Mouse (Mus musculus) ES-E14 (cell line): Measurements from ENCODE around the gene Fam189a1. TPM values are rescaled to one million over a fixed set of nuclear protein-coding genes. Genes with fewer than 3 reads are reported as not detected.

Experiments used
- DNase-seq: peaks from one replicate; pipeline ENCODE4 v3.0.0-alpha.2; 2013; ENCODE audit warnings: low read depth, low spot score
- H3K27ac ChIP-seq: 2 replicates; pipeline ENCODE4 v1.5.1; 2012; ENCODE audit warnings: low read depth, mild to moderate bottlenecking, low read length, moderate library complexity, mixed read lengths; ENCODE audit not compliant: poor library complexity, insufficient read depth, severe bottlenecking
- H3K36me3 ChIP-seq: 2 replicates; pipeline ENCODE4 v1.6.1; 2012; ENCODE audit warnings: mild to moderate bottlenecking, low read length, moderate library complexity, mixed read lengths; ENCODE audit not compliant: control insufficient read depth, poor library complexity, insufficient read depth, severe bottlenecking
- H3K4me1 ChIP-seq, 2 experiments: fragments of 150-350 bp in 1 of 2; sonication (generic) in 1 of 2; 2 replicates each; pipeline ENCODE4 v1.6.1; 2012; ENCODE audit warnings: low read length in 2 of 2, mild to moderate bottlenecking in 1 of 2, mixed read lengths in 1 of 2; ENCODE audit not compliant: control insufficient read depth in 2 of 2, insufficient read depth in 2 of 2, poor library complexity in 1 of 2
- H3K4me3 ChIP-seq, 2 experiments: fragments of 150-350 bp in 1 of 2; sonication (generic) in 1 of 2; 2 replicates each; pipeline ENCODE4 v1.5.1; 2012; ENCODE audit warnings: low read length in 2 of 2, low read depth in 1 of 2, mild to moderate bottlenecking in 1 of 2, mixed read lengths in 1 of 2; ENCODE audit not compliant: insufficient read depth in 1 of 2, poor library complexity in 1 of 2, severe bottlenecking in 1 of 2
- H3K9ac ChIP-seq: 2 replicates; pipeline ENCODE4 v1.6.1; 2012; ENCODE audit warnings: low read depth, mild to moderate bottlenecking, low read length, mixed read lengths; ENCODE audit not compliant: poor library complexity, insufficient read depth, severe bottlenecking
- H3K9me3 ChIP-seq: fragments of 150-350 bp; sonication (generic); 2 replicates; pipeline ENCODE4 v1.6.1; 2012; ENCODE audit warnings: low read depth, mild to moderate bottlenecking, low read length; ENCODE audit not compliant: control insufficient read depth, insufficient read depth
- CHD2 ChIP-seq: IDR thresholded peaks from 2 replicates; pipeline ENCODE4 v1.6.1; 2014; ENCODE audit warnings: mild to moderate bottlenecking, low read depth, low read length, inconsistent platforms
- HCFC1 ChIP-seq: IDR thresholded peaks from 2 replicates; pipeline ENCODE4 v1.6.1; 2012; ENCODE audit warnings: low read length, inconsistent platforms, borderline replicate concordance; ENCODE audit not compliant: insufficient read depth
- MAFK ChIP-seq: IDR thresholded peaks from 2 replicates; pipeline ENCODE4 v1.6.1; 2014; ENCODE audit warnings: mild to moderate bottlenecking, low read depth, low read length, inconsistent platforms; ENCODE audit not compliant: insufficient read depth
- ZC3H11A ChIP-seq: IDR thresholded peaks from 2 replicates; pipeline ENCODE4 v1.6.1; 2012; ENCODE audit warnings: low read depth, mild to moderate bottlenecking, inconsistent platforms, low read length, borderline replicate concordance
- ZNF384 ChIP-seq: IDR thresholded peaks from 2 replicates; pipeline ENCODE4 v1.6.1; 2012; ENCODE audit warnings: low read depth, low read length, inconsistent platforms
- in situ Hi-C, 2 experiments: fragments of 600-800 bp; cut with MboI; formaldehyde crosslinking; loops; one replicate each; pipeline ENCODE4 v1.15.1; 2025; ENCODE audit warnings: low sequenced_read_pairs in 2 of 2, inconsistent platforms in 1 of 2; ENCODE audit not compliant: unreplicated experiment in 2 of 2
- total RNA-seq: library from RNA; depleted of rRNA; stranded (reverse); fragments of 300-350 nt; gene quantifications from 2 replicates; pipeline ENCODE4 v1.2.3, GENCODE M21; 2012

Gene Fam189a1
- total RNA-seq, 1 experiment, result 0.67 TPM

- TF ChIP-seq CHD2 (no peak), ZNF384 (no peak), ZC3H11A (no peak), HCFC1 (no peak), MAFK (no peak)
- no peaks in the 10 kb centered on the region for H3K36me3 ChIP-seq
- no peak for DNase-seq
- H3K4me1 ChIP-seq, result peaks cover 0 to 8% of the 10 kb centered on the region in 2 experiments; a peak in 3 of 4 replicates
- no peak overlapping the region for H3K4me3 ChIP-seq
- no peak overlapping the region for H3K27ac ChIP-seq
- H3K9ac ChIP-seq, result no peak overlapping the region
- no peaks in the 10 kb centered on the region for H3K9me3 ChIP-seq
- in situ Hi-C loops, result no loop called here
Observed at GRCm38 (mm10) chr7:65056864-65057263, 99.5 kb downstream of the Fam189a1 start.

GRCm38 (mm10) chr7:65051986-65052385, 104.4 kb downstream of the Fam189a1 start:
- no peak for DNase-seq
- peaks cover 0 to 16% of the 10 kb centered on the region in 2 experiments; a peak in 2 of 4 replicates for H3K4me1 ChIP-seq
- H3K9ac ChIP-seq, result no peak overlapping the region
- in situ Hi-C loops, result no loop called here
- H3K9me3 ChIP-seq, result no peaks in the 10 kb centered on the region
- no peak overlapping the region for H3K27ac ChIP-seq
- no peaks in the 10 kb centered on the region for H3K36me3 ChIP-seq
- no peak overlapping the region for H3K4me3 ChIP-seq
- TF ChIP-seq CHD2, result no peak

GRCm38 (mm10) chr7:65049236-65049954, 107.0 kb downstream of the Fam189a1 start:
- no peak for TF ChIP-seq HCFC1
- no peak for TF ChIP-seq ZNF384
- TF ChIP-seq MAFK, result no peak
- TF ChIP-seq CHD2, result no peak
- peaks cover 0 to 13% of the 10 kb centered on the region in 2 experiments; a peak in 2 of 4 replicates for H3K4me1 ChIP-seq
- in situ Hi-C loops, result no loop called here
- no peak overlapping the region for H3K9ac ChIP-seq
- H3K27ac ChIP-seq, result no peak overlapping the region
- no peaks in the 10 kb centered on the region for H3K36me3 ChIP-seq
- no peak for DNase-seq
- no peaks in the 10 kb centered on the region for H3K9me3 ChIP-seq
- no peak overlapping the region for H3K4me3 ChIP-seq

DNA sequence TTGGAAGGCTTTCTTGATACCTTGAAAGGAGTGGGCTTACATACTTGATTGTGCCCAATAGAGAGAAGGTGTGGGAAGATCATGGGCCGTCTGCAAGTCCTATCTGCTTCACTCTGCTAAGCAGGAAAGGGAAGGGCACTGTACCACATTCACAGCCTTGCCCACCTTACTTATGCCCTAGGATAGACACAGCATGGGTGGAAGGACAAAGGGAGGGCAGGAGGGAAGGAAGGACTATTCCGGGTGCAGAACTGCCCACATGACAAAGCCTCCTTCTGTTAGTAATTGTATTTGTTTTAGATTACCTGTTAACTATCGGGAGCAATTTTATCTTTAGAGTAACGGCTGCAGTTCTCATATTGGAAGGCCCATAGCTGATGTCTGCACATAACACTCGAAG, 108.7 kb downstream of the Fam189a1 start:
- Histone ChIP-seq H3K4me1 (peaks cover 0 to 15% of the 10 kb centered on the region in 2 experiments; a peak in 1 of 4 replicates), H3K36me3 (no peaks in the 10 kb centered on the region), H3K9me3 (no peaks in the 10 kb centered on the region), H3K27ac (no peak overlapping the region), H3K4me3 (no peak overlapping the region; a peak in 1 of 4 replicates), H3K9ac (no peak overlapping the region)
- TF ChIP-seq ZNF384 (no peak), HCFC1 (no peak), MAFK (no peak), CHD2 (no peak), ZC3H11A (no peak)
- in situ Hi-C loops, result no loop called here
- no peak for DNase-seq

GRCm38 (mm10) chr7:65046690-65047089, 109.7 kb downstream of the Fam189a1 start:
- peaks cover 0 to 15% of the 10 kb centered on the region in 2 experiments; a peak in 1 of 4 replicates for H3K4me1 ChIP-seq
- H3K9ac ChIP-seq, result no peak overlapping the region
- H3K27ac ChIP-seq, result no peak overlapping the region
- H3K9me3 ChIP-seq, result no peaks in the 10 kb centered on the region
- no peaks in the 10 kb centered on the region for H3K36me3 ChIP-seq
- DNase-seq, result no peak
- TF ChIP-seq MAFK, result no peak
- no peak overlapping the region for H3K4me3 ChIP-seq
- in situ Hi-C loops, result no loop called here
